Mouse (Mus musculus): ENCODE measurements around the gene Ggt1.

DNA sequence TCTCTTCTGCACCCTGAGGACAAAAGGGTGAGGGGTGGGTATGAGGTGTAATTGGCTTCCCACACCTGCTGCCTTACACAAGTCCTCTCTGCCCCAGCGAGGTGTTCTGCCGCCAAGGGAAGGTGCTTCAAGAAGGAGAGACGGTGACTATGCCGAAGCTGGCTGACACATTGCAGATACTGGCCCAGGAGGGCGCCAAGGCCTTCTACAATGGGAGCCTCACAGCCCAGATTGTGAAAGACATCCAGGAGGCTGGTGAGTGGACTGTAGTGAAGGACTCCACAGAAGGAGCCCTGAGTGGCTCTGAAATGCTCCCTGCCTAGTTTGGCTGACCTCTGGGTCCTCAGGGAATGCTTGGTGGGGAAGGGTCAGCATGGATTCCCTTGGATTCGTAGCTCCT, 17.7 kb downstream of the Ggt1 start:
- no peak for TF ChIP-seq CTCF (IDR thresholded peaks at IDR 0.05; ENCODE audit: low read depth, low read length)
- no peak for TF ChIP-seq GATA1 (IDR thresholded peaks at IDR 0.05; ENCODE audit: borderline replicate concordance, low read length)
- no peak for TF ChIP-seq POLR2AphosphoS5 (IDR thresholded peaks at IDR 0.05; ENCODE audit: insufficient replicate concordance, low read depth, low read length)

Data from G1E (cell line).